Mouse (Mus musculus) thymus, adult 2 months (tissue): ENCODE data around the gene Hccs. TPM values are rescaled to one million over a fixed set of nuclear protein-coding genes. Genes with fewer than 3 reads are reported as not detected.

ENCODE experiments used
- DNase-seq: peaks from one replicate; pipeline ENCODE4 v3.0.0; 2021
- H3K27ac ChIP-seq: fragments of 200-500 bp; 2 replicates; pipeline ENCODE4 v1.5.1; 2012; ENCODE audit warnings: low read length, control low read depth; ENCODE audit not compliant: control insufficient read depth, insufficient read depth
- H3K27me3 ChIP-seq: fragments of 200-500 bp; 2 replicates; pipeline ENCODE4 v1.6.1; 2012; ENCODE audit warnings: mild to moderate bottlenecking, low read length, moderate library complexity, mixed read lengths; ENCODE audit not compliant: control insufficient read depth, insufficient read depth
- H3K36me3 ChIP-seq: fragments of 200-500 bp; 2 replicates; pipeline ENCODE4 v1.6.1; 2012; ENCODE audit warnings: mild to moderate bottlenecking, low read length, moderate library complexity; ENCODE audit not compliant: control insufficient read depth, insufficient read depth
- H3K4me1 ChIP-seq: fragments of 200-500 bp; replicated peaks from 2 replicates; pipeline ENCODE4 v1.6.1; 2012; ENCODE audit warnings: low read length; ENCODE audit not compliant: control insufficient read depth, insufficient read depth
- H3K4me3 ChIP-seq: fragments of 200-500 bp; 2 replicates; pipeline ENCODE4 v1.5.1; 2012; ENCODE audit warnings: mild to moderate bottlenecking, low read length, control low read depth, moderate library complexity; ENCODE audit not compliant: control insufficient read depth, insufficient read depth
- CTCF ChIP-seq: fragments of 200-500 bp; IDR thresholded peaks from 2 replicates; pipeline ENCODE4 v1.5.1; 2012; ENCODE audit warnings: mild to moderate bottlenecking, control low read depth, low read length, moderate library complexity, borderline replicate concordance; ENCODE audit not compliant: control insufficient read depth, poor library complexity, insufficient read depth; ENCODE audit errors: extremely low read depth
- POLR2A ChIP-seq: fragments of 200-500 bp; IDR thresholded peaks from 2 replicates; pipeline ENCODE4 v1.6.1; 2012; ENCODE audit warnings: mild to moderate bottlenecking, low read length, control low read depth, moderate library complexity; ENCODE audit not compliant: control insufficient read depth, poor library complexity, insufficient read depth; ENCODE audit errors: extremely low read depth
- WGBS: fragments of 180-500 bp; shearing (Covaris S2); methylation state at CpG from one replicate; pipeline ENCODE4 v1.1.7; 2018; 5-methylcytosine and 5-hydroxymethylcytosine counted together
- polyA plus RNA-seq: library from polyadenylated mRNA; depleted of rRNA; stranded (reverse); fragments of >200 nt; gene quantifications from 2 replicates; pipeline ENCODE4 v1.2.3, GENCODE M21; 2012; rRNA removed

The Hccs gene
- polyA plus RNA-seq, 1 experiment, result 15.9 TPM

DNA sequence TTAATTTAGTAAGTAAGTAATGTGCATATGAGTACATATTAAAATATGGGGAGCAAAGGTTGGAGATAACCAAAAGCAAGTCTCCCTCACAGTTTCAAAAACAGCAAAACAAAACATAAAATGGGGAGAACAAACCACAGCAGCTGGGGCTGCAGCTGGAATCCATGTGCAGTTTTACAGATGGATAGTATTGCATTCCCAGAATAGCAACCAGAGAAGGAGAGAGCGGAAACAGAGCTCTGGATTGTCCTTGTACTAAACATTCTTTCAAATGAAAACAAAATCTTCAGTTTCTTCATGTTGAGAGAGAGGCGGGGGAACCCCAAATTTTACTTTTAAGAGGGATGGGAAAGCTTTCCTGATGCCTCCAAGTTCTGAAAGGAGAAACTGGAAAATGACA, 58.0 kb downstream of the Hccs start:
- Histone ChIP-seq H3K4me3 (no peak overlapping the region), H3K27me3 (no peaks in the 10 kb centered on the region), H3K4me1 (no peaks in the 10 kb centered on the region), H3K27ac (no peak overlapping the region), H3K36me3 (no peaks in the 10 kb centered on the region)
- 92% methylated on average over 2 of the region's 2 CpGs for WGBS
- DNase-seq, result no peak
- TF ChIP-seq CTCF (no peak), POLR2A (no peak)

DNA sequence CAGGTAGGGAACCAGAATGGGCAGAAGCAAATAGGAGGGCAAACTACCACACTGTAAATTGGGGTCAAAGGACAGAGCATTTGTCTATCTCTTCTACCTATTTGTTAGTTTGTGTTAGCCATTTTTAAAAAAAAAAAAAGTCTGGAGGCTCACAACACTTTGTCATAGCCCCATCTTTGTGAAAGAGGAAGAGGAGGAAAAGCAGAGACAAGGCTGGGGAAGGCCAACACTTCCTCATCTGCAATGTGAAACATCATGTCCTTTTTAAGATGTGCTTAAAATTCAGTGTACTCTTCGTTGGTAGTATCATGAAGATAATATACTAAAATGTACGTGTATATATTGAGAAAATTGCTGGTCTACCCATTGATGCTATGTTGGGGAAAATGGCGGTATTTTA, 59.1 kb downstream of the Hccs start:
- no peak for TF ChIP-seq POLR2A
- no peak for TF ChIP-seq CTCF
- Histone ChIP-seq H3K36me3 (no peaks in the 10 kb centered on the region), H3K27ac (no peak overlapping the region), H3K27me3 (no peaks in the 10 kb centered on the region), H3K4me3 (no peak overlapping the region), H3K4me1 (no peaks in the 10 kb centered on the region)
- DNase-seq, result no peak
- 86% methylated on average over 3 of the region's 3 CpGs for WGBS

GRCm38 (mm10) chrX:169256741-169257140, 63.4 kb downstream of the Hccs start:
- Histone ChIP-seq H3K27ac (no peak overlapping the region), H3K36me3 (no peaks in the 10 kb centered on the region), H3K4me3 (no peak overlapping the region), H3K4me1 (no peaks in the 10 kb centered on the region), H3K27me3 (no peaks in the 10 kb centered on the region)
- TF ChIP-seq CTCF, result no peak
- no peak for TF ChIP-seq POLR2A
- no peak for DNase-seq

GRCm38 (mm10) chrX:169255915-169256314, 64.3 kb downstream of the Hccs start:
- H3K27ac ChIP-seq, result no peak overlapping the region
- no peak overlapping the region for H3K4me3 ChIP-seq
- no peaks in the 10 kb centered on the region for H3K27me3 ChIP-seq
- 86% methylated on average over 1 of the region's 1 CpGs for WGBS
- DNase-seq, result no peak
- no peaks in the 10 kb centered on the region for H3K36me3 ChIP-seq
- no peaks in the 10 kb centered on the region for H3K4me1 ChIP-seq
- no peak for TF ChIP-seq CTCF
- TF ChIP-seq POLR2A, result no peak

DNA sequence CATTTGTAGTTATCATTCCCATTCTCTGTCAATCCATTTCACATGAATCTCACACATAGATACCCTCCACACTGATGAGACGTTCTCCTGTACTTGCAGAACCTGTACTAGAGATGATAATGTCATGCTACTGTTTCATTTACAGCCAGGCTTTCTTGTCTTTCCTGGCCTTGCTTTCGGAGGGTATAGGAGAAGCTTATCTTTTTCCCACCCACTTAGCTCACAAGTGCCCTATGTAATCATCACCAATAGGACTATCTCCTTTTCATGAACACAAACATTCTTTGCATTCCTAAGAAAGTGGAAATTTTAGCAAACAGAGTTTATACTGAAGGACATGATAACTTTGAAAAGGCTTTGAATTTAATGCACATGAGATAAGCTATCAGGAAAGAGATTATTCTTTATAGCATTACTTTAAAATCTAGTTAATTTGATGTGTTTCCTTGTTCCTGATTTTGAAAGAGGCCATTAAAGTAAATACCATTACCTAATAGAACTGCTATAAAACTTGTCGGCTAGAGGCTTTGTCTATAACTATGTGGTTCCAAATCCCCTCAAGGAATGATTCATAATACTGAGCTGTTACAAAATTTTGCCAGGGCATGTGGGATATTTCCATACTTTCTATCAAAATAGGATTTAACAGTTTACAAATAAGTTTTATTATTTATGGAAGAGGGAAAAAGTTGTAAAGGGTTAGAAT, 97.7 kb downstream of the Hccs start:
- DNase-seq, result no peak
- no peak overlapping the region for H3K4me3 ChIP-seq
- H3K4me1 ChIP-seq, result no peaks in the 10 kb centered on the region
- no peaks in the 10 kb centered on the region for H3K36me3 ChIP-seq
- H3K27ac ChIP-seq, result no peak overlapping the region
- TF ChIP-seq POLR2A (no peak), CTCF (no peak)
- 90% methylated on average over 3 of the region's 3 CpGs for WGBS
- no peaks in the 10 kb centered on the region for H3K27me3 ChIP-seq

- DNase-seq, result no peak
- Histone ChIP-seq H3K36me3 (no peaks in the 10 kb centered on the region), H3K4me1 (no peaks in the 10 kb centered on the region), H3K4me3 (no peak overlapping the region), H3K27me3 (no peaks in the 10 kb centered on the region), H3K27ac (no peak overlapping the region)
- WGBS, result 16% methylated on average over 8 of the region's 8 CpGs
- TF ChIP-seq CTCF (no peak), POLR2A (no peak)
Measured at GRCm38 (mm10) chrX:169220064-169220463, 100.1 kb downstream of the Hccs start.

DNA sequence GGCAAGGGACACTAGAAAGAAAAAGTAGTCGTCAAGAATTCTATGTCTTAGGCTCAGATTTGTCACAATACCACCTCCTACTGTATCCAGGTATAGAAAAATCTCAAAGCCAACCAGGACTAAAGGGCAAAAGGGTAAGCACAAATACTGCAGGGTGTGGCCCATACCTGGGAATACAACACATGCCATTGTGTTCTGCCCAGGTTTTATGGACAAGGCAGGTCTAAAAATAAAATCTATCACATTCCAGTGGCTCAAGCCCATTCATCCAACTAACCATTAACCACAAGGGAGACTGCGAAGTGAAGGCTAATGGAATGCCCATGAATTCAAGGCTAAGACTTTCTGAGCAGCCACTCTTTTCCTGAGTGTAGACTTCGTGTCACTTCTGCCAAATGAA, 110.2 kb downstream of the Hccs start:
- TF ChIP-seq POLR2A (no peak), CTCF (no peak)
- Histone ChIP-seq H3K27me3 (no peaks in the 10 kb centered on the region), H3K27ac (no peak overlapping the region), H3K4me3 (no peak overlapping the region), H3K4me1 (no peaks in the 10 kb centered on the region), H3K36me3 (no peaks in the 10 kb centered on the region)
- 99% methylated on average over 3 of the region's 3 CpGs for WGBS
- DNase-seq, result no peak

Other genes starting within 250 kb of the Hccs start
- 1.8 and 2.4 TPM in 2 replicates for gene Amelx, start 133.2 kb downstream of the Hccs start, polyA plus RNA-seq